8 mouse cellular contexts compared by ENCODE assay signal in the genomic region with DNA sequence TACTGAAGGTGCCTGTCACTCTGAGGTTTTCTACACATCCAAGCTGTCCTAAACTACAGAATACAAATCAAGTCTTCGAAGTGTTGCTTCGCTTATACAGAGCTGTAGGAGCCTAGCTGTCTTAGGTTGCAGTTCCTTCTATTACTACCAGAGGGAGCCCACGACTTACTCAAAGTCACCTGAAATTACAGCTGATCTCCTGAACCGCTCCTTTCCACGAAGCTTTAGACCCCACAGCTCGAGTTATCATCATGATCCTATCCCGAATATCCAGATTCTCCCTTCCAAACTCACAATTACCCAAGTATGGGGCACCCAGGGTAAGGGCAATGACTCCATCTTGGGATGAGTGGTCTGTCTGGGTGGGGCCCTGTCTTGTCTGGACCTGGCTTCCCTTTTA. TPM values are rescaled to one million over a fixed set of nuclear protein-coding genes. Genes with fewer than 3 reads are reported as not detected.
DNase-seq lines count a peak whose midpoint lies in the region; ATAC-seq and TF ChIP-seq lines count a peak whose summit lies in the region.
"Had no signal": no experiment of that assay in that cellular context is flagged by ENCODE, and none has a peak within 500 bp of the region (broad histone marks: within the 10 kb centered on the region; RNA-seq: fewer than 3 reads in every experiment).

No protein-coding gene starts in this region.

- WGBS in hindbrain, embryonic 11.5 days, result 26% methylated on average over 7 of the region's 7 CpGs
- 21% methylated on average over 7 of the region's 7 CpGs for WGBS in limb, embryonic 13.5 days
- WGBS in midbrain, postnatal 0 days, result 13% methylated on average over 7 of the region's 7 CpGs

- H3K4me3 ChIP-seq in G1E (ENCODE audit: low read depth, low read length), result no peak overlapping the region
- no peak overlapping the region for H3K4me3 ChIP-seq in hindbrain, embryonic 11.5 days (ENCODE audit: low read depth, low read length)
- H3K4me3 ChIP-seq in limb, embryonic 13.5 days, result peak overlapping the region; percentile 28
- H3K4me3 ChIP-seq in midbrain, postnatal 0 days (ENCODE audit: low read depth, low read length), result no peak overlapping the region

- intact Hi-C loops in gastrocnemius, postnatal 36 days (cut with DNase I), result loop anchor here (2.0 to 10.0 kb wide), 2 partner anchors 343 to 473 kb away; no protein-coding TSS in a partner anchor

- DNase-seq in CD4-positive, CD25-positive, alpha-beta regulatory T cell, adult 2 months (ENCODE audit: low read depth, low spot score), result peak; percentile 77
- DNase-seq in G1E (ENCODE audit: low spot score), result peak; percentile 27
- peak; percentile 77 for DNase-seq in embryo, embryonic 10.5 days (ENCODE audit: low spot score)
- peak; percentile 67 for DNase-seq in hindbrain, embryonic 11.5 days (ENCODE audit: low spot score)
- peak; percentile 89 for DNase-seq in midbrain, postnatal 0 days (ENCODE audit: low spot score)
- DNase-seq in gastrocnemius, postnatal 36 days, result no peak

- H3K4me2 ChIP-seq in hindbrain, embryonic 11.5 days (replicated peaks; ENCODE audit: low read depth, low read length), result peak overlapping the region; percentile 19; the same call in 1 of the 2 replicates
- H3K4me2 ChIP-seq in limb, embryonic 13.5 days (replicated peaks), result peak overlapping the region; percentile 58
- peak overlapping the region; percentile 37 for H3K4me2 ChIP-seq in midbrain, postnatal 0 days (ENCODE audit: low read depth, low read length, poor library complexity, severe bottlenecking)

- peaks cover 3% of the 10 kb centered on the region; the same call in 1 of the 2 replicates for H3K27me3 ChIP-seq in G1E (ENCODE audit: insufficient read depth, low read length)
- no peaks in the 10 kb centered on the region; the same call in 1 of the 2 replicates for H3K27me3 ChIP-seq in hindbrain, embryonic 11.5 days (ENCODE audit: control insufficient read depth, insufficient read depth, low read length)
- peaks cover 20% of the 10 kb centered on the region; the same call in 1 of the 2 replicates for H3K27me3 ChIP-seq in limb, embryonic 13.5 days
- no peaks in the 10 kb centered on the region for H3K27me3 ChIP-seq in midbrain, postnatal 0 days (ENCODE audit: insufficient read depth, low read length)

- H3K36me3 ChIP-seq in G1E (replicated peaks), result no peaks in the 10 kb centered on the region
- no peaks in the 10 kb centered on the region for H3K36me3 ChIP-seq in hindbrain, embryonic 11.5 days (ENCODE audit: control insufficient read depth, insufficient read depth, low read length)
- no peaks in the 10 kb centered on the region for H3K36me3 ChIP-seq in limb, embryonic 13.5 days
- H3K36me3 ChIP-seq in midbrain, postnatal 0 days (ENCODE audit: insufficient read depth, low read length), result no peaks in the 10 kb centered on the region

- peaks cover 2% of the 10 kb centered on the region; the same call in 1 of the 2 replicates for H3K4me1 ChIP-seq in G1E (ENCODE audit: insufficient read depth, low read depth, low read length)
- H3K4me1 ChIP-seq in hindbrain, embryonic 11.5 days (replicated peaks; ENCODE audit: control insufficient read depth, insufficient read depth, low read length), result no peaks in the 10 kb centered on the region
- 0 out of 2 replicates have a peak, but pooled peaks cover 3% of the 10 kb centered on the region for H3K4me1 ChIP-seq in limb, embryonic 13.5 days
- H3K4me1 ChIP-seq in midbrain, postnatal 0 days (ENCODE audit: insufficient read depth, low read length), result no peaks in the 10 kb centered on the region

- no peak overlapping the region for H3K9ac ChIP-seq in hindbrain, embryonic 11.5 days (ENCODE audit: low read depth, low read length)
- peak overlapping the region; percentile 32; the same call in 1 of the 2 replicates for H3K9ac ChIP-seq in limb, embryonic 13.5 days
- H3K9ac ChIP-seq in midbrain, postnatal 0 days (replicated peaks; ENCODE audit: low read length, poor library complexity, severe bottlenecking), result no peak overlapping the region

- no peak overlapping the region for H3K27ac ChIP-seq in hindbrain, embryonic 11.5 days (ENCODE audit: low read depth, low read length)
- H3K27ac ChIP-seq in limb, embryonic 13.5 days, result no peak overlapping the region
- 0 out of 2 replicates have a peak overlapping the region, but pooled peaks have one; percentile 26 for H3K27ac ChIP-seq in midbrain, postnatal 0 days (ENCODE audit: low read depth, low read length)

- no peak for TF ChIP-seq CTCF in G1E (IDR thresholded peaks at IDR 0.05; ENCODE audit: low read depth, low read length)
- peak; percentile 91 for TF ChIP-seq CTCF in midbrain, postnatal 0 days (IDR thresholded peaks at IDR 0.05)

- no peak for ATAC-seq in G1E (ENCODE audit: extremely low read depth, insufficient number of reproducible peaks, low FRiP score, poor library complexity, severe bottlenecking)
- peak; percentile 31; the same call in 1 of the 2 replicates for ATAC-seq in hindbrain, embryonic 11.5 days (ENCODE audit: low FRiP score)
- ATAC-seq in limb, embryonic 13.5 days (ENCODE audit: low FRiP score, low read depth), result peak; percentile 29; the same call in 1 of the 2 replicates
- ATAC-seq in midbrain, postnatal 0 days (ENCODE audit: low FRiP score), result peak; percentile 38; the same call in 1 of the 2 replicates

- no peaks in the 10 kb centered on the region for H3K9me3 ChIP-seq in G1E (replicated peaks)
- H3K9me3 ChIP-seq in hindbrain, embryonic 11.5 days (ENCODE audit: control insufficient read depth, low read length), result no peaks in the 10 kb centered on the region
- H3K9me3 ChIP-seq in limb, embryonic 13.5 days, result no peaks in the 10 kb centered on the region
- H3K9me3 ChIP-seq in midbrain, postnatal 0 days (ENCODE audit: low read length), result no peaks in the 10 kb centered on the region

RNA-seq across cellular contexts. Expression of gene Fxyd2, which starts 12.3 kb away (rescaled TPM):
- total RNA-seq in G1E (2014; fragmentation: Nextera tagmentation), result not detected in 2 replicates
- total RNA-seq in G1E (2017), result 0.38 TPM in 1 of 2 replicates, not detected in the other
- polyA plus RNA-seq in G1E (2012), result not detected in 2 replicates
- 1.0 and 1.5 TPM in 2 replicates for polyA plus RNA-seq in hindbrain, embryonic 11.5 days (2014; fragmentation: Nextera tagmentation; extraction: Ambion mirVana)
- polyA plus RNA-seq in limb, embryonic 13.5 days (2015; fragmentation: Nextera tagmentation; extraction: Ambion mirVana), result 3.8 and 5.9 TPM in 2 replicates
- total RNA-seq in midbrain, postnatal 0 days (2014; rRNA removed), result 36.9 and 40.8 TPM in 2 replicates
- 21.0 and 27.4 TPM in 2 replicates for polyA plus RNA-seq in midbrain, postnatal 0 days (2015; fragmentation: Nextera tagmentation; extraction: Ambion mirVana)
- 1 to 10 TPM; 1.4 to 2.6 TPM for total RNA-seq in gastrocnemius, postnatal 36 days (2021)

RNA-seq across cellular contexts. Expression of gene Dscaml1, which starts 14.6 kb away (rescaled TPM):
- total RNA-seq in G1E (2014; fragmentation: Nextera tagmentation), result not detected in 2 replicates
- under 0.01 and 0.22 TPM in 2 replicates for total RNA-seq in G1E (2017)
- polyA plus RNA-seq in G1E (2012), result not detected in 2 replicates
- 0.52 and 0.80 TPM in 2 replicates for polyA plus RNA-seq in hindbrain, embryonic 11.5 days (2014; fragmentation: Nextera tagmentation; extraction: Ambion mirVana)
- 0.79 and 0.83 TPM in 2 replicates for polyA plus RNA-seq in limb, embryonic 13.5 days (2015; fragmentation: Nextera tagmentation; extraction: Ambion mirVana)
- total RNA-seq in midbrain, postnatal 0 days (2014; rRNA removed), result 39.1 and 42.1 TPM in 2 replicates
- polyA plus RNA-seq in midbrain, postnatal 0 days (2015; fragmentation: Nextera tagmentation; extraction: Ambion mirVana), result 14.4 and 14.6 TPM in 2 replicates
- not detected for total RNA-seq in gastrocnemius, postnatal 36 days (2021)
- total RNA-seq: heart, postnatal 14 days had no signal

RNA-seq across cellular contexts. Expression of gene Fxyd6, which starts 41.8 kb away (rescaled TPM):
- total RNA-seq in G1E (2014; fragmentation: Nextera tagmentation) (not detected in 2 replicates), G1E (2017) (0.06 and 0.16 TPM in 2 replicates)
- not detected in 2 replicates for polyA plus RNA-seq in G1E (2012)
- 108 and 111 TPM in 2 replicates for polyA plus RNA-seq in hindbrain, embryonic 11.5 days (2014; fragmentation: Nextera tagmentation; extraction: Ambion mirVana)
- 134 and 137 TPM in 2 replicates for polyA plus RNA-seq in limb, embryonic 13.5 days (2015; fragmentation: Nextera tagmentation; extraction: Ambion mirVana)
- 482 and 524 TPM in 2 replicates for total RNA-seq in midbrain, postnatal 0 days (2014; rRNA removed)
- polyA plus RNA-seq in midbrain, postnatal 0 days (2015; fragmentation: Nextera tagmentation; extraction: Ambion mirVana), result 944 and 984 TPM in 2 replicates
- 10 to 100 TPM; 24.2 to 33.4 TPM for total RNA-seq in gastrocnemius, postnatal 36 days (2021)

Comparison
In these comparisons a context has a peak if more than half of its experiments do, and no peak if none do; other contexts are left out.
1. DNase-seq: peak in CD4-positive, CD25-positive, alpha-beta regulatory T cell, adult 2 months (single experiment), G1E (single experiment), embryo, embryonic 10.5 days (single experiment), hindbrain, embryonic 11.5 days (single experiment) and midbrain, postnatal 0 days (single experiment); none in gastrocnemius, postnatal 36 days (0 of 2).
2. RNA of gene Fxyd6, which starts 41.8 kb away (polyA plus RNA-seq): 944 to 984 TPM in midbrain, postnatal 0 days, 134 to 137 TPM in limb, embryonic 13.5 days and 108 to 111 TPM in hindbrain, embryonic 11.5 days; not detected in G1E; every median in the first group is over 100 times any median in the second.
3. Peak in every context shown above with its lines, with median percentiles within 50 percentile points of each other: H3K4me2 ChIP-seq.